Mouse (Mus musculus) ES-E14 (cell line): ENCODE data around the gene Ankrd36. TPM values are rescaled to one million over a fixed set of nuclear protein-coding genes. Genes with fewer than 3 reads are reported as not detected.

Source experiments
- DNase-seq: peaks from one replicate; pipeline ENCODE4 v3.0.0-alpha.2; 2013; ENCODE audit warnings: low read depth, low spot score
- H3K27ac ChIP-seq: 2 replicates; pipeline ENCODE4 v1.5.1; 2012; ENCODE audit warnings: low read depth, mild to moderate bottlenecking, low read length, moderate library complexity, mixed read lengths; ENCODE audit not compliant: poor library complexity, insufficient read depth, severe bottlenecking
- H3K36me3 ChIP-seq: 2 replicates; pipeline ENCODE4 v1.6.1; 2012; ENCODE audit warnings: mild to moderate bottlenecking, low read length, moderate library complexity, mixed read lengths; ENCODE audit not compliant: control insufficient read depth, poor library complexity, insufficient read depth, severe bottlenecking
- H3K4me1 ChIP-seq, 2 experiments: fragments of 150-350 bp in 1 of 2; sonication (generic) in 1 of 2; 2 replicates each; pipeline ENCODE4 v1.6.1; 2012; ENCODE audit warnings: low read length in 2 of 2, mild to moderate bottlenecking in 1 of 2, mixed read lengths in 1 of 2; ENCODE audit not compliant: control insufficient read depth in 2 of 2, insufficient read depth in 2 of 2, poor library complexity in 1 of 2
- H3K4me3 ChIP-seq, 2 experiments: fragments of 150-350 bp in 1 of 2; sonication (generic) in 1 of 2; 2 replicates each; pipeline ENCODE4 v1.5.1; 2012; ENCODE audit warnings: low read length in 2 of 2, low read depth in 1 of 2, mild to moderate bottlenecking in 1 of 2, mixed read lengths in 1 of 2; ENCODE audit not compliant: insufficient read depth in 1 of 2, poor library complexity in 1 of 2, severe bottlenecking in 1 of 2
- H3K9ac ChIP-seq: 2 replicates; pipeline ENCODE4 v1.6.1; 2012; ENCODE audit warnings: low read depth, mild to moderate bottlenecking, low read length, mixed read lengths; ENCODE audit not compliant: poor library complexity, insufficient read depth, severe bottlenecking
- H3K9me3 ChIP-seq: fragments of 150-350 bp; sonication (generic); 2 replicates; pipeline ENCODE4 v1.6.1; 2012; ENCODE audit warnings: low read depth, mild to moderate bottlenecking, low read length; ENCODE audit not compliant: control insufficient read depth, insufficient read depth
- CHD2 ChIP-seq: IDR thresholded peaks from 2 replicates; pipeline ENCODE4 v1.6.1; 2014; ENCODE audit warnings: mild to moderate bottlenecking, low read depth, low read length, inconsistent platforms
- HCFC1 ChIP-seq: IDR thresholded peaks from 2 replicates; pipeline ENCODE4 v1.6.1; 2012; ENCODE audit warnings: low read length, inconsistent platforms, borderline replicate concordance; ENCODE audit not compliant: insufficient read depth
- MAFK ChIP-seq: IDR thresholded peaks from 2 replicates; pipeline ENCODE4 v1.6.1; 2014; ENCODE audit warnings: mild to moderate bottlenecking, low read depth, low read length, inconsistent platforms; ENCODE audit not compliant: insufficient read depth
- ZC3H11A ChIP-seq: IDR thresholded peaks from 2 replicates; pipeline ENCODE4 v1.6.1; 2012; ENCODE audit warnings: low read depth, mild to moderate bottlenecking, inconsistent platforms, low read length, borderline replicate concordance
- ZNF384 ChIP-seq: IDR thresholded peaks from 2 replicates; pipeline ENCODE4 v1.6.1; 2012; ENCODE audit warnings: low read depth, low read length, inconsistent platforms
- in situ Hi-C, 2 experiments: fragments of 600-800 bp; cut with MboI; formaldehyde crosslinking; loops; one replicate each; pipeline ENCODE4 v1.15.1; 2025; ENCODE audit warnings: low sequenced_read_pairs in 2 of 2, inconsistent platforms in 1 of 2; ENCODE audit not compliant: unreplicated experiment in 2 of 2
- total RNA-seq: library from RNA; depleted of rRNA; stranded (reverse); fragments of 300-350 nt; gene quantifications from 2 replicates; pipeline ENCODE4 v1.2.3, GENCODE M21; 2012

Ankrd36 gene
- total RNA-seq, 1 experiment: 0.45 TPM

- H3K36me3 ChIP-seq: peaks cover 31% of the 10 kb centered on the region
- H3K9me3 ChIP-seq: no peaks in the 10 kb centered on the region
- no peak overlapping the region for H3K9ac ChIP-seq
- peaks cover 2 to 5% of the 10 kb centered on the region in 2 experiments; a peak in 3 of 4 replicates for H3K4me1 ChIP-seq
- H3K4me3 ChIP-seq: peak overlapping the region in 1 of 2 experiments; percentile 79; a peak in 1 of 4 replicates
- TF ChIP-seq HCFC1 (no peak), MAFK (no peak), CHD2 (no peak)
- in situ Hi-C loops: no loop called here
- H3K27ac ChIP-seq: no peak overlapping the region
- no peak for DNase-seq
Observed at GRCm38 (mm10) chr11:5522798-5523415, 46.6 kb upstream of the Ankrd36 start.

- Histone ChIP-seq H3K9ac (no peak overlapping the region), H3K27ac (no peak overlapping the region), H3K9me3 (no peaks in the 10 kb centered on the region), H3K36me3 (peaks cover 43% of the 10 kb centered on the region), H3K4me3 (no peak overlapping the region), H3K4me1 (no peaks in the 10 kb centered on the region; a peak in 2 of 4 replicates)
- in situ Hi-C loops: no loop called here
- TF ChIP-seq CHD2 (no peak), ZC3H11A (no peak), MAFK (no peak)
- DNase-seq: no peak
Observed at GRCm38 (mm10) chr11:5525418-5525817, 44.1 kb upstream of the Ankrd36 start.

- TF ChIP-seq MAFK: no peak
- TF ChIP-seq ZNF384: no peak
- no peak for TF ChIP-seq CHD2
- no peak for TF ChIP-seq HCFC1
- TF ChIP-seq ZC3H11A: no peak
- H3K27ac ChIP-seq: peak overlapping the region; percentile 18; the same call in 1 of the 2 replicates
- H3K4me3 ChIP-seq: no peak overlapping the region
- H3K36me3 ChIP-seq: peaks cover 52% of the 10 kb centered on the region
- in situ Hi-C loops: no loop called here
- no peak for DNase-seq
- peaks cover 0 to 3% of the 10 kb centered on the region in 2 experiments; a peak in 2 of 4 replicates for H3K4me1 ChIP-seq
- H3K9ac ChIP-seq: no peak overlapping the region
- H3K9me3 ChIP-seq: no peaks in the 10 kb centered on the region
Observed at GRCm38 (mm10) chr11:5526573-5527439, 42.7 kb upstream of the Ankrd36 start.

GRCm38 (mm10) chr11:5527865-5528523 is 41.5 kb upstream of the Ankrd36 start:
- Histone ChIP-seq H3K9me3 (no peaks in the 10 kb centered on the region), H3K27ac (no peak overlapping the region), H3K4me1 (peaks cover 0 to 3% of the 10 kb centered on the region in 2 experiments; a peak in 1 of 4 replicates), H3K9ac (no peak overlapping the region), H3K4me3 (no peak overlapping the region), H3K36me3 (peaks cover 57% of the 10 kb centered on the region)
- no peak for DNase-seq
- TF ChIP-seq ZNF384 (no peak), MAFK (no peak), ZC3H11A (no peak), HCFC1 (no peak)
- in situ Hi-C loops: no loop called here
